Mouse (Mus musculus): ENCODE results near the gene Mus81.

DNA sequence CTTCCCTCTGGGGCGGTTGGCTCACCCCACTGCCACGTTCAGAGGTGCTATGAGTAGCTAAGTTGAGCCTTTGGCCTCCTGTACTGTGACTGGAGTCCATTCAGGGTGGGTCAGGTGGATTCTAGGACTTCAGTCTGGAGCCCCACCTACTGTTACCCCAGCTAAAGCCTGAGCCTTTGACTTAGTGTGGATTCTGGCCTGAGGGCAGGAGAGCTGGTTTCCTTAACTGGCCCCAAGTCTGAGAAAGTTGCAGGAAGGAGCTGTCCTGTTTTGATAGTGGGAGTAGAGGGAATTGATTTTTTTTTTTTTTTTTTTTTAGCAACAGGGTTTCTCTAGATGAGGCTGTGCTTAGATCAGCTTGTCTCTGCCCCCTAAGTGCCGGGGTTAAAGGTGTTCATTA lies 6.1 kb upstream of the Mus81 start:
- TF ChIP-seq EP300 (IDR thresholded peaks at IDR 0.05; ENCODE audit: low read depth) (no peak), CTCF (IDR thresholded peaks at IDR 0.05; ENCODE audit: low read depth) (no peak)

All from liver, embryonic 14.5 days (tissue).